25 mouse cellular contexts compared by ENCODE assay signal in the genomic region with DNA sequence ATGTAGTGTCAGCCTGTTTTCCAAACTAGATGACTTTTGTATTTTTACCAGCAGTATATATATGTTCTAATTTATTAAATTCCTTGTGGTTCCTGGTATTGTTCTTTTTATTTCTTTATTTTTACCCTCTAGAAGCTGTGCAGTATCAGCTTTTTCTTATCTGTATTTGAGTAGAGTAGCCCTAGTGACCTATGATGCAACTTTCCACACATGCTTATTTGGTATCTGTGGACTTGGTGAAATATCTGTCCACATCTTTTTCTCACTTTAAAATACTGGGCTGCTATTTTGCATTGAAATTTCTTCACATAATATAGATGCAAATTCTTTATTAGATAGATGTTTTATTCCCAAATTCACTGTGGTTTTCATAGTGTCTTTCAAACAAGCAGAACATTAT.
"Had no signal": no experiment of that assay in that cellular context is flagged by ENCODE, and none has a peak within 500 bp of the region (broad histone marks: within the 10 kb centered on the region; RNA-seq: fewer than 3 reads in every experiment).

No protein-coding gene starts in this region.

- H3K36me3 ChIP-seq: heart, embryonic 10.5 days; heart, embryonic 12.5 days; hindbrain, embryonic 10.5 days; hindbrain, embryonic 12.5 days; intestine, embryonic 15.5 days; limb, embryonic 13.5 days; limb, embryonic 15.5 days; liver, embryonic 12.5 days had no signal

- H3K4me2 ChIP-seq: heart, embryonic 12.5 days; hindbrain, embryonic 12.5 days; hindbrain, embryonic 14.5 days; intestine, embryonic 15.5 days; limb, embryonic 13.5 days; limb, embryonic 15.5 days; liver, embryonic 12.5 days had no signal

- H3K9ac ChIP-seq: heart, embryonic 12.5 days; hindbrain, embryonic 12.5 days; hindbrain, embryonic 14.5 days; intestine, embryonic 15.5 days; limb, embryonic 13.5 days; limb, embryonic 15.5 days; liver, embryonic 12.5 days had no signal

- H3K9me3 ChIP-seq: heart, embryonic 10.5 days; heart, embryonic 12.5 days; hindbrain, embryonic 10.5 days; hindbrain, embryonic 12.5 days; intestine, embryonic 15.5 days; limb, embryonic 13.5 days; limb, embryonic 15.5 days; liver, embryonic 12.5 days had no signal

- DNase-seq: gastrocnemius, postnatal 14 days; gastrocnemius, postnatal 36 days; heart, adult 18-20 months; heart, postnatal 10 days; heart, postnatal 4 days; kidney, adult 18-20 months; kidney, adult 8-10 months; kidney, postnatal 10 days; kidney, postnatal 25 days; kidney, postnatal 4 days; layer of hippocampus, adult 9-11 months; layer of hippocampus, postnatal 36 days; left cerebral cortex, postnatal 4 days had no signal

- H3K27ac ChIP-seq: heart, embryonic 10.5 days; hindbrain, embryonic 10.5 days; hindbrain, embryonic 12.5 days; hindbrain, embryonic 14.5 days; intestine, embryonic 15.5 days; layer of hippocampus, adult 2 months; limb, embryonic 13.5 days; limb, embryonic 15.5 days; liver, embryonic 12.5 days had no signal

- H3K4me1 ChIP-seq: heart, embryonic 10.5 days; heart, embryonic 12.5 days; hindbrain, embryonic 12.5 days; intestine, embryonic 15.5 days; limb, embryonic 13.5 days; limb, embryonic 15.5 days; liver, embryonic 12.5 days had no signal

- ATAC-seq: hindbrain, embryonic 16.5 days; intestine, embryonic 15.5 days; intestine, postnatal 0 days; liver, embryonic 12.5 days had no signal

- H3K27me3 ChIP-seq: heart, embryonic 12.5 days; hindbrain, embryonic 12.5 days; intestine, embryonic 15.5 days; limb, embryonic 13.5 days; limb, embryonic 15.5 days; liver, embryonic 12.5 days had no signal

- H3K4me3 ChIP-seq: heart, embryonic 10.5 days; heart, embryonic 12.5 days; hindbrain, embryonic 10.5 days; hindbrain, embryonic 12.5 days; intestine, embryonic 15.5 days; layer of hippocampus, adult 2 months; limb, embryonic 13.5 days; limb, embryonic 15.5 days; liver, embryonic 12.5 days had no signal
